Mouse (Mus musculus): ENCODE data around the gene Wars.

DNA sequence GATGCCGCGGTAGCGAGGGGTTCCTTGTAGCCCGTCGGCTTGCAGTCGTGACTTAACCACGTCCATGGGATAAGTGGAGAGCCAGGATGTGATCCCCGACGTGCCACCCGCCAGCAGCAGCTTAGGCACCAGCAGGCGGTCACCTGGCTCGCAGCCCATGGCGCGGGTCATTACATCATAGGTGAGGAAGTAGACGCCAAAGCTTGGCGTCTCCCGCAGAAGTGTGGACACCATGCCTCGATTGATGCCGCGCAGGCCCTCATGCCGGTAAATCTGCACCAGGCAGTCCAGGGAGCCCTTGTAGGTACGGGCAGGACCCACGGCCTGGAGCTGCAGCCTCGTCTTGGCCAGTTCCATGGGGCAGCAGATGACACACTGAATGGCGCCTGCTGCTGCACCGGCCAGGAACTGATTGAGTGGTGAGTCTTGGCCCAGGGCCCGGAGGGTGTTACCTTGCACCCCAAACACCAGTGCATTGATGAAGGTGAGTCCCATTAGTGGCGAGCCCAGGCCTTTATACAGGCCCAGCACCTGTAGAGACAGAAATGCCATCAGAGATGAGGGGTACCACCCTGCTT lies 66.9 kb downstream of the Wars start:
- TF ChIP-seq CTCF (IDR thresholded peaks at IDR 0.05; ENCODE audit: borderline replicate concordance, extremely low read depth, insufficient read depth, insufficient read length) (no peak), POLR2A (IDR thresholded peaks at IDR 0.05; ENCODE audit: borderline replicate concordance, extremely low read depth, insufficient read depth, insufficient read length, poor library complexity, severe bottlenecking) (no peak)

Data from brain, embryonic 14.5 days (tissue).